Mouse (Mus musculus): ENCODE data around the gene Pcnp. TPM values are rescaled to one million over a fixed set of nuclear protein-coding genes. Genes with fewer than 3 reads are reported as not detected.

Gene Pcnp
- total and polyA plus RNA-seq, 3 experiments = 79.1 to 128 (median 88.5) TPM

DNA sequence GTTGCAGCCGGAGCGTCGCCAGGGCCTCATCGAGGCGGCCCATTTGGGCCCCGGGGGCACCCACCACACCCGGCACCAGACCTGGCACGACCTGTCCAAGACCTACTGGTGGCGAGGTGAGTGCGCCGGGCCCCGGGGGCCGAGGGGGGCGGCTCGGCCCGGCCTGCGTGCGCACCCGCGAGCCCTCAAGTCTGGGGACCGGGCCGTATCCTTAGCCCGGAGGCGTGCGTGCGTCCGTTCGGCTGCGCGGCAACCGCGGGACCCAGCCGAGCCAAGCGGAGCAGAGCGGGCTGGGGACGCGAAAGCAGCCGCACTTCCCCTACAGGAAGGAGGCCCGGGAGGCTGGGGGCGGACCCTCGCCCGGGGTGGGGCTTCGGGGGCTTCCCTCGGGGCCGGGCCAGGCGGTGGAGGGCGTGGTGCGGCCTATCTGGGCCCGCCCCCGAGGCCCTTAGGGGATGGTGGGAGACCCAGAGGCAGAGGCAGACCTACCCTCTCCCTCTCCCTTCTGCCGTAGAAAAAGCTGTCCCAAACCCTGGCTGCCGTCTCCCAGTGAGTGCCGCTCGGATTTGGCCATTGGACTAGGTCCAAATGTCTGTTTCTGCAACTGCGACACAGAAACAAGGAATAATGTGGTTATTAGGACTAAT is 55.2 kb downstream of the Pcnp start:
- DNase-seq (ENCODE audit: low read depth, low spot score) = peak; percentile 91
- Histone ChIP-seq H3K36me3 (ENCODE audit: control insufficient read depth in 1 of 2, insufficient read depth in 2 of 2, low read length in 2 of 2) (peaks cover 26 to 49% of the 10 kb centered on the region in 2 experiments), H3K9me3 (replicated peaks; ENCODE audit: insufficient read depth, low read length) (no peaks in the 10 kb centered on the region), H3K9ac (ENCODE audit: control insufficient read depth, low read depth, low read length, poor library complexity, severe bottlenecking) (peak overlapping the region; percentile 77), H3K4me1 (ENCODE audit: control insufficient read depth in 1 of 2, insufficient read depth in 2 of 2, low read length in 2 of 2) (peaks cover 4 to 22% of the 10 kb centered on the region in 2 experiments), H3K4me3 (ENCODE audit: control insufficient read depth in 1 of 2, insufficient read depth in 1 of 2, low read depth in 2 of 2, low read length in 2 of 2) (peak overlapping the region; percentile 67 to 71), H3K27me3 (ENCODE audit: control insufficient read depth in 1 of 2, insufficient read depth in 2 of 2, low read length in 2 of 2) (no peaks in the 10 kb centered on the region), H3K27ac (ENCODE audit: control insufficient read depth, low read depth, low read length) (peak overlapping the region; percentile 48), H3K79me2 (ENCODE audit: control insufficient read depth, insufficient read depth, low read length, poor library complexity) (peaks cover 50% of the 10 kb centered on the region)
- no peak for TF ChIP-seq TAL1 (IDR thresholded peaks at IDR 0.05; ENCODE audit: low read length)
- TF ChIP-seq TBP (IDR thresholded peaks at IDR 0.05; ENCODE audit: low read depth, low read length) = no peak
- no peak for TF ChIP-seq SIN3A (IDR thresholded peaks at IDR 0.05; ENCODE audit: low read length)
- peak; percentile 10 to 29; a peak in 1 of 4 replicates for TF ChIP-seq POLR2A (IDR thresholded peaks at IDR 0.05; ENCODE audit: control insufficient read depth in 1 of 2, insufficient read depth in 1 of 2, low read depth in 1 of 2, low read length in 2 of 2, poor library complexity in 1 of 2)
- TF ChIP-seq MXI1 (IDR thresholded peaks at IDR 0.05; ENCODE audit: low read depth, low read length) = no peak
- TF ChIP-seq CHD2 (IDR thresholded peaks at IDR 0.05; ENCODE audit: low read length) = no peak
- no peak for TF ChIP-seq RAD21 (IDR thresholded peaks at IDR 0.05; ENCODE audit: low read depth, low read length)
- no peak; the same call in 1 of the 2 replicates for TF ChIP-seq ZMIZ1 (IDR thresholded peaks at IDR 0.05; ENCODE audit: low read depth, low read length)
- no peak for TF ChIP-seq ZNF384 (IDR thresholded peaks at IDR 0.05; ENCODE audit: low read depth, low read length)
- TF ChIP-seq TCF12 (IDR thresholded peaks at IDR 0.05; ENCODE audit: low read depth, low read length) = no peak
- TF ChIP-seq NELFE (IDR thresholded peaks at IDR 0.05; ENCODE audit: low read depth, low read length) = peak; percentile 41; the same call in 1 of the 2 replicates
- TF ChIP-seq MAX (IDR thresholded peaks at IDR 0.05; ENCODE audit: low read length) = no peak
- no peak for TF ChIP-seq UBTF (IDR thresholded peaks at IDR 0.05; ENCODE audit: borderline replicate concordance, insufficient read depth, low read depth, low read length)
- no peak for TF ChIP-seq USF2 (IDR thresholded peaks at IDR 0.05; ENCODE audit: borderline replicate concordance in 1 of 2, insufficient read depth in 1 of 2, low read depth in 1 of 2, low read length in 2 of 2)
- no peak for TF ChIP-seq RCOR1 (IDR thresholded peaks at IDR 0.05; ENCODE audit: low read depth, low read length)
- no peak for TF ChIP-seq MYC (IDR thresholded peaks at IDR 0.05; ENCODE audit: low read depth, low read length)
- peak; percentile 68 for TF ChIP-seq HCFC1 (IDR thresholded peaks at IDR 0.05; ENCODE audit: low read depth, low read length)
- no peak for TF ChIP-seq POLR2AphosphoS2 (IDR thresholded peaks at IDR 0.05; ENCODE audit: low read length)
- TF ChIP-seq CTCF (IDR thresholded peaks at IDR 0.05 in 2 of 3, conservative IDR thresholded peaks at IDR 0.05 in 1 of 3; ENCODE audit: control insufficient read depth in 1 of 3, insufficient read depth in 1 of 3, low read depth in 2 of 3, low read length in 3 of 3, poor library complexity in 1 of 3, severe bottlenecking in 1 of 3) = no peak

Measured in MEL (cell line).